Mouse (Mus musculus) adrenal gland, postnatal 25 days (tissue): ENCODE results near the gene L1cam. TPM values are rescaled to one million over a fixed set of nuclear protein-coding genes. Genes with fewer than 3 reads are reported as not detected.

ENCODE experiments used
- DNase-seq: peaks from one replicate; pipeline ENCODE4 v3.0.0; 2021; ENCODE audit warnings: mixed read lengths
- long read RNA-seq: library from polyadenylated mRNA; stranded (forward); transcript quantifications from one replicate; pipeline ENCODE4 v2.0.0, GENCODE M21; 2021
- total RNA-seq: library from RNA; stranded (reverse); gene quantifications from 2 replicates; pipeline ENCODE4 v1.2.3, GENCODE M21; 2021

Gene L1cam
- total RNA-seq, result 13.5 and 15.2 TPM in 2 replicates
- long read RNA-seq, partial matches to known transcripts, result 0 of 2 reads
- long read RNA-seq, other reads (novel, unspliced or antisense), result 2 of 2 reads

GRCm38 (mm10) chrX:73895719-73896118 lies at the start of gene L1cam:
TSS of gene L1cam (minus strand) at chrX:73896105.
- DNase-seq, result peak; percentile 62

- DNase-seq, result no peak
Observed at GRCm38 (mm10) chrX:73942294-73942693, 46.4 kb upstream of the L1cam start.

GRCm38 (mm10) chrX:73941860-73942259 lies 46.0 kb upstream of the L1cam start:
- no peak for DNase-seq

- no peak for DNase-seq
Observed at GRCm38 (mm10) chrX:73931871-73932270, 36.0 kb upstream of the L1cam start.

- DNase-seq, result peak; percentile 54
Observed at GRCm38 (mm10) chrX:73930402-73931062, 34.6 kb upstream of the L1cam start, which contains the start of gene Renbp. TSS of gene Renbp (minus strand) at chrX:73930850.

GRCm38 (mm10) chrX:73922550-73922882 lies 26.6 kb upstream of the L1cam start:
- no peak for DNase-seq

- peak; percentile 88 for DNase-seq
Observed at GRCm38 (mm10) chrX:73921823-73922549, 26.1 kb upstream of the L1cam start, which contains the start of the genes Arhgap4 and Naa10. TSS of gene Arhgap4 (minus strand) at chrX:73921870. TSS of gene Naa10 (minus strand) at chrX:73921944.

GRCm38 (mm10) chrX:73921285-73921822 lies 25.4 kb upstream of the L1cam start:
- no peak for DNase-seq

GRCm38 (mm10) chrX:73918631-73919030 lies 22.7 kb upstream of the L1cam start:
- no peak for DNase-seq

GRCm38 (mm10) chrX:73916945-73917344 lies 21.0 kb upstream of the L1cam start:
- DNase-seq, result no peak

- peak; percentile 84 for DNase-seq
Observed at GRCm38 (mm10) chrX:73914827-73915703, 19.2 kb upstream of the L1cam start.

GRCm38 (mm10) chrX:73911588-73911987 lies 15.7 kb upstream of the L1cam start:
- no peak for DNase-seq

GRCm38 (mm10) chrX:73911156-73911555 lies 15.3 kb upstream of the L1cam start:
- DNase-seq, result no peak

- no peak for DNase-seq
Observed at GRCm38 (mm10) chrX:73910451-73910850, 14.5 kb upstream of the L1cam start.

- DNase-seq, result no peak
Observed at GRCm38 (mm10) chrX:73910049-73910448, 14.1 kb upstream of the L1cam start.

- DNase-seq, result no peak
Observed at GRCm38 (mm10) chrX:73897959-73898358, 2.1 kb upstream of the L1cam start.

GRCm38 (mm10) chrX:73892833-73893232 lies 3.1 kb downstream of the L1cam start:
- no peak for DNase-seq

GRCm38 (mm10) chrX:73891551-73892152 lies 4.3 kb downstream of the L1cam start, which contains the start of gene Avpr2:
TSS of gene Avpr2 (plus strand) at chrX:73892102.
- DNase-seq, result no peak

GRCm38 (mm10) chrX:73881463-73881862 lies 14.4 kb downstream of the L1cam start:
- no peak for DNase-seq

- DNase-seq, result no peak
Observed at GRCm38 (mm10) chrX:73881036-73881427, 14.9 kb downstream of the L1cam start.

GRCm38 (mm10) chrX:73880194-73881035 lies 15.5 kb downstream of the L1cam start:
- DNase-seq, result peak; percentile 35
